Comparison of ENCODE assay signal across 8 mouse cellular contexts in genomic region chr19:6364317-6364725, GRCm38 (mm10). TPM values are rescaled to one million over a fixed set of nuclear protein-coding genes. Genes with fewer than 3 reads are reported as not detected.
A peak's percentile ranks its signal among the peaks of the same experiment; 100 is the strongest.
DNase-seq lines count a peak whose midpoint lies in the region; ATAC-seq and TF ChIP-seq lines count a peak whose summit lies in the region.

No protein-coding gene starts in this region.

- peaks cover 57% of the 10 kb centered on the region for H3K79me2 ChIP-seq in C2C12 (ENCODE audit: control insufficient read depth, insufficient read depth)
- H3K79me2 ChIP-seq in myocyte (ENCODE audit: control insufficient read depth, insufficient read depth), result peaks cover 51% of the 10 kb centered on the region

- H3K4me1 ChIP-seq in erythroblast, embryonic 14.5 days (ENCODE audit: control insufficient read depth), result peaks cover 33% of the 10 kb centered on the region
- H3K4me1 ChIP-seq in heart, embryonic 12.5 days (replicated peaks), result peaks cover 21% of the 10 kb centered on the region
- peaks cover 16% of the 10 kb centered on the region for H3K4me1 ChIP-seq in liver, embryonic 11.5 days (replicated peaks; ENCODE audit: control insufficient read depth, insufficient read depth, low read length)

- peak overlapping the region; percentile 93 for H3ac ChIP-seq in C2C12 (ENCODE audit: control insufficient read depth, insufficient read length, low read depth)
- H3ac ChIP-seq in myocyte (ENCODE audit: control insufficient read depth, insufficient read length), result peak overlapping the region; percentile 99

- no peak for ATAC-seq in heart, embryonic 12.5 days (ENCODE audit: insufficient number of reproducible peaks, low FRiP score)
- ATAC-seq in liver, embryonic 11.5 days (replicated peaks; ENCODE audit: low FRiP score), result no peak

- peak overlapping the region; percentile 96 for H3K27ac ChIP-seq in heart, embryonic 12.5 days (ENCODE audit: poor library complexity, severe bottlenecking)
- H3K27ac ChIP-seq in liver, embryonic 11.5 days (ENCODE audit: low read depth, low read length), result peak overlapping the region; percentile 99

- WGBS in heart, embryonic 12.5 days, result under 1% methylated on average over 55 of the region's 55 CpGs
- WGBS in liver, embryonic 11.5 days, result 1% methylated on average over 54 of the region's 55 CpGs

- peak overlapping the region; percentile 99 for H3K9ac ChIP-seq in heart, embryonic 12.5 days
- H3K9ac ChIP-seq in liver, embryonic 11.5 days (ENCODE audit: low read depth, low read length), result peak overlapping the region; percentile 100

- TF ChIP-seq POLR2A in brain, embryonic 14.5 days (IDR thresholded peaks at IDR 0.05; ENCODE audit: borderline replicate concordance, extremely low read depth, insufficient read depth, insufficient read length, poor library complexity, severe bottlenecking), result peak; percentile 84
- TF ChIP-seq POLR2A in myocyte (IDR thresholded peaks at IDR 0.05; ENCODE audit: insufficient read length, low read depth), result peak; percentile 85

- peak overlapping the region; percentile 96 for H3K4me3 ChIP-seq in C2C12 (ENCODE audit: insufficient read depth, poor library complexity, severe bottlenecking)
- H3K4me3 ChIP-seq in erythroblast, embryonic 14.5 days (replicated peaks), result peak overlapping the region; percentile 79
- peak overlapping the region; percentile 88 for H3K4me3 ChIP-seq in heart, embryonic 12.5 days
- peak overlapping the region; percentile 98 for H3K4me3 ChIP-seq in liver, embryonic 11.5 days (ENCODE audit: low read depth, low read length)
- H3K4me3 ChIP-seq in myocyte, result peak overlapping the region; percentile 66

- no peaks in the 10 kb centered on the region for H3K9me3 ChIP-seq in erythroblast, embryonic 14.5 days (ENCODE audit: control insufficient read depth, low read length)
- H3K9me3 ChIP-seq in heart, embryonic 12.5 days (replicated peaks), result no peaks in the 10 kb centered on the region
- H3K9me3 ChIP-seq in liver, embryonic 11.5 days (ENCODE audit: control insufficient read depth, low read length), result no peaks in the 10 kb centered on the region

- DNase-seq in brain, embryonic 14.5 days (ENCODE audit: low read depth), result peak; percentile 94
- DNase-seq in kidney, postnatal 10 days, result peak; percentile 95
- peak; percentile 84 for DNase-seq in liver, embryonic 11.5 days (ENCODE audit: low spot score)
- DNase-seq in spleen, postnatal 4 days (ENCODE audit: low spot score in 2 of 2), result peak; percentile 93 to 98

- H3K36me3 ChIP-seq in C2C12 (ENCODE audit: control insufficient read depth, insufficient read depth), result peaks cover 48% of the 10 kb centered on the region
- H3K36me3 ChIP-seq in erythroblast, embryonic 14.5 days (ENCODE audit: control insufficient read depth), result peaks cover 71% of the 10 kb centered on the region
- H3K36me3 ChIP-seq in heart, embryonic 12.5 days, result peaks cover 39% of the 10 kb centered on the region
- H3K36me3 ChIP-seq in liver, embryonic 11.5 days (ENCODE audit: control insufficient read depth, insufficient read depth, low read length), result peaks cover 32% of the 10 kb centered on the region
- H3K36me3 ChIP-seq in myocyte (ENCODE audit: control insufficient read depth, insufficient read depth), result peaks cover 48% of the 10 kb centered on the region

- H3K27me3 ChIP-seq in C2C12 (ENCODE audit: control insufficient read depth, insufficient read depth, insufficient read length) (no peaks in the 10 kb centered on the region), myocyte (ENCODE audit: control insufficient read depth, insufficient read depth, insufficient read length) (no peaks in the 10 kb centered on the region)
- H3K27me3 ChIP-seq in erythroblast, embryonic 14.5 days (ENCODE audit: control insufficient read depth), result no peaks in the 10 kb centered on the region
- no peaks in the 10 kb centered on the region for H3K27me3 ChIP-seq in heart, embryonic 12.5 days (replicated peaks)
- no peaks in the 10 kb centered on the region for H3K27me3 ChIP-seq in liver, embryonic 11.5 days (replicated peaks; ENCODE audit: control insufficient read depth, insufficient read depth, low read length)

- H3K4me2 ChIP-seq in heart, embryonic 12.5 days, result peak overlapping the region; percentile 96
- H3K4me2 ChIP-seq in liver, embryonic 11.5 days, result peak overlapping the region; percentile 96
- peak overlapping the region; percentile 96 for H3K4me2 ChIP-seq in myocyte (ENCODE audit: low read depth)

- no peak for TF ChIP-seq CTCF in C2C12 (IDR thresholded peaks at IDR 0.05; ENCODE audit: control insufficient read depth, insufficient read depth, insufficient read length)
- TF ChIP-seq CTCF in brain, embryonic 14.5 days (IDR thresholded peaks at IDR 0.05; ENCODE audit: borderline replicate concordance, extremely low read depth, insufficient read depth, insufficient read length), result no peak

- H3K79me3 ChIP-seq in C2C12 (ENCODE audit: low read depth), result peaks cover 50% of the 10 kb centered on the region

TF ChIP-seq in C2C12, 6 proteins besides CTCF, POLR2A, EP300 and RAD21:
- peak; percentile 52 for TF ChIP-seq MYOD1 (IDR thresholded peaks at IDR 0.05; ENCODE audit: control insufficient read depth, insufficient read length, low read depth)
- peak; percentile 17 for TF ChIP-seq MAX (IDR thresholded peaks at IDR 0.05)
- TF ChIP-seq FOSL1 (IDR thresholded peaks at IDR 0.05; ENCODE audit: insufficient read depth, low read length, poor library complexity, severe bottlenecking), result no peak
- TF ChIP-seq USF1 (IDR thresholded peaks at IDR 0.05; ENCODE audit: low read depth), result no peak
- TF ChIP-seq CEBPB (IDR thresholded peaks at IDR 0.05; ENCODE audit: low read depth), result peak; percentile 75
- no peak for TF ChIP-seq MYOG (IDR thresholded peaks at IDR 0.05; ENCODE audit: control insufficient read depth, extremely low read depth, insufficient read length)

TF ChIP-seq in myocyte, 11 proteins besides CTCF, POLR2A, EP300 and RAD21:
- TF ChIP-seq CEBPB (IDR thresholded peaks at IDR 0.05; ENCODE audit: insufficient read depth, poor library complexity, severe bottlenecking), result 0 out of 2 replicates have a peak, but pooled peaks have one; percentile 37
- peak in 2 of 3 experiments; percentile 56 to 72 for TF ChIP-seq MYOD1 (IDR thresholded peaks at IDR 0.05; ENCODE audit: control insufficient read depth in 1 of 3, insufficient read length in 2 of 3, low read depth in 2 of 3)
- TF ChIP-seq TCF12 (IDR thresholded peaks at IDR 0.05; ENCODE audit: insufficient read depth, poor library complexity, severe bottlenecking), result no peak
- peak; percentile 90 for TF ChIP-seq POLR2AphosphoS2 (IDR thresholded peaks at IDR 0.05; ENCODE audit: insufficient read length, low read depth)
- no peak for TF ChIP-seq TCF3 (IDR thresholded peaks at IDR 0.05; ENCODE audit: insufficient read length, low read depth)
- TF ChIP-seq SRF (IDR thresholded peaks at IDR 0.05; ENCODE audit: control insufficient read depth, insufficient read length, low read depth), result peak; percentile 68
- no peak for TF ChIP-seq E2F4 (IDR thresholded peaks at IDR 0.05; ENCODE audit: insufficient read depth)
- TF ChIP-seq MYOG (IDR thresholded peaks at IDR 0.05; ENCODE audit: control insufficient read depth in 1 of 3, insufficient read depth in 1 of 3, insufficient read length in 2 of 3, low read depth in 2 of 3), result peak in 1 of 3 experiments; percentile 48
- no peak for TF ChIP-seq USF1 (IDR thresholded peaks at IDR 0.05; ENCODE audit: low read depth)

RNA-seq across cellular contexts. Expression of gene Sf1, which starts 0.8 kb away (rescaled TPM):
- 138 TPM for polyA plus RNA-seq in C2C12 (2012; fragmentation: generic; extraction: Trizol)
- polyA plus RNA-seq in brain, embryonic 14.5 days (2012; rRNA removed), result 147 and 220 TPM in 2 replicates
- 134 and 140 TPM in 2 replicates for polyA plus RNA-seq in erythroblast, embryonic 14.5 days (2012)
- 127 and 130 TPM in 2 replicates for polyA plus RNA-seq in heart, embryonic 12.5 days (2016; fragmentation: Nextera tagmentation; extraction: Ambion mirVana)
- polyA plus RNA-seq in liver, embryonic 11.5 days (2014; fragmentation: Nextera tagmentation; extraction: Ambion mirVana), result 194 and 203 TPM in 2 replicates
- polyA plus RNA-seq in myocyte (2012; fragmentation: generic; extraction: Trizol), result 131 TPM

RNA-seq across cellular contexts. Expression of gene Pygm, which starts 19.9 kb away (rescaled TPM):
- polyA plus RNA-seq in C2C12 (2012; fragmentation: generic; extraction: Trizol) (1.2 TPM), myocyte (2012; fragmentation: generic; extraction: Trizol) (232 TPM)
- polyA plus RNA-seq in brain, embryonic 14.5 days (2012; rRNA removed), result 2.1 and 2.9 TPM in 2 replicates
- 0.08 and 0.14 TPM in 2 replicates for polyA plus RNA-seq in erythroblast, embryonic 14.5 days (2012)
- 224 and 234 TPM in 2 replicates for polyA plus RNA-seq in heart, embryonic 12.5 days (2016; fragmentation: Nextera tagmentation; extraction: Ambion mirVana)
- polyA plus RNA-seq in liver, embryonic 11.5 days (2014; fragmentation: Nextera tagmentation; extraction: Ambion mirVana), result 1.4 and 4.3 TPM in 2 replicates

RNA-seq across cellular contexts. Expression of gene Map4k2, which starts 23.4 kb away (rescaled TPM):
- polyA plus RNA-seq in C2C12 (2012; fragmentation: generic; extraction: Trizol), result 10.2 TPM
- polyA plus RNA-seq in brain, embryonic 14.5 days (2012; rRNA removed), result 110 and 154 TPM in 2 replicates
- 1.2 and 2.1 TPM in 2 replicates for polyA plus RNA-seq in erythroblast, embryonic 14.5 days (2012)
- 14.1 and 15.7 TPM in 2 replicates for polyA plus RNA-seq in heart, embryonic 12.5 days (2016; fragmentation: Nextera tagmentation; extraction: Ambion mirVana)
- 12.9 and 14.2 TPM in 2 replicates for polyA plus RNA-seq in liver, embryonic 11.5 days (2014; fragmentation: Nextera tagmentation; extraction: Ambion mirVana)
- polyA plus RNA-seq in myocyte (2012; fragmentation: generic; extraction: Trizol), result 10.0 TPM

RNA-seq across cellular contexts. Expression of gene Men1, which starts 29.5 kb away (rescaled TPM):
- polyA plus RNA-seq in C2C12 (2012; fragmentation: generic; extraction: Trizol) (51.0 TPM), myocyte (2012; fragmentation: generic; extraction: Trizol) (37.2 TPM)
- 105 and 129 TPM in 2 replicates for polyA plus RNA-seq in brain, embryonic 14.5 days (2012; rRNA removed)
- polyA plus RNA-seq in erythroblast, embryonic 14.5 days (2012), result 6.4 and 8.3 TPM in 2 replicates
- polyA plus RNA-seq in heart, embryonic 12.5 days (2016; fragmentation: Nextera tagmentation; extraction: Ambion mirVana), result 48.7 and 52.1 TPM in 2 replicates
- 53.8 and 59.7 TPM in 2 replicates for polyA plus RNA-seq in liver, embryonic 11.5 days (2014; fragmentation: Nextera tagmentation; extraction: Ambion mirVana)

RNA-seq across cellular contexts. Expression of gene Rasgrp2, which starts 34.8 kb away (rescaled TPM):
- 0.71 TPM for polyA plus RNA-seq in C2C12 (2012; fragmentation: generic; extraction: Trizol)
- 46.0 and 53.1 TPM in 2 replicates for polyA plus RNA-seq in brain, embryonic 14.5 days (2012; rRNA removed)
- polyA plus RNA-seq in erythroblast, embryonic 14.5 days (2012), result 0.71 and 0.73 TPM in 2 replicates
- polyA plus RNA-seq in heart, embryonic 12.5 days (2016; fragmentation: Nextera tagmentation; extraction: Ambion mirVana), result 43.8 and 45.8 TPM in 2 replicates
- polyA plus RNA-seq in liver, embryonic 11.5 days (2014; fragmentation: Nextera tagmentation; extraction: Ambion mirVana), result 97.6 and 105 TPM in 2 replicates
- 8.0 TPM for polyA plus RNA-seq in myocyte (2012; fragmentation: generic; extraction: Trizol)

Comparison
In these comparisons a context has a peak if more than half of its experiments do, and no peak if none do; other contexts are left out.
1. RNA of gene Pygm, which starts 19.9 kb away (polyA plus RNA-seq): 232 TPM in myocyte (single experiment) and 224 to 234 TPM in heart, embryonic 12.5 days; 1.4 to 4.3 TPM in liver, embryonic 11.5 days, 2.1 to 2.9 TPM in brain, embryonic 14.5 days, 1.2 TPM in C2C12 (single experiment) and 0.08 to 0.14 TPM in erythroblast, embryonic 14.5 days; every median in the first group is over 10 times any median in the second.
2. Peak in every context shown above with its lines, with median percentiles within 50 percentile points of each other: H3K4me3 ChIP-seq, DNase-seq and H3K4me2 ChIP-seq.